Mouse (Mus musculus) limb, embryonic 15.5 days (tissue): ENCODE measurements around the gene E2f7. TPM values are rescaled to one million over a fixed set of nuclear protein-coding genes. Genes with fewer than 3 reads are reported as not detected.

Experiments
- ATAC-seq: fragments of 200-750 bp; cut with Nextera tagmentation; 2 replicates; pipeline ENCODE4 v1.8.0; 2017; ENCODE audit warnings: low read depth, moderate TSS enrichment; ENCODE audit not compliant: insufficient number of reproducible peaks, low FRiP score, low TSS enrichment
- H3K27ac ChIP-seq: fragments of 300-500 bp; sonication (generic); 2 replicates; pipeline ENCODE4 v1.5.1; 2015; ENCODE audit warnings: moderate library complexity, mild to moderate bottlenecking, inconsistent platforms
- H3K27me3 ChIP-seq: fragments of 300-500 bp; sonication (generic); 2 replicates; pipeline ENCODE4 v1.6.1; 2015; ENCODE audit warnings: inconsistent platforms
- H3K36me3 ChIP-seq: fragments of 300-500 bp; sonication (generic); 2 replicates; pipeline ENCODE4 v1.6.1; 2015; ENCODE audit warnings: inconsistent platforms
- H3K4me1 ChIP-seq: fragments of 300-500 bp; sonication (generic); 2 replicates; pipeline ENCODE4 v1.6.1; 2015; ENCODE audit warnings: inconsistent platforms
- H3K4me2 ChIP-seq: fragments of 300-500 bp; sonication (generic); 2 replicates; pipeline ENCODE4 v1.6.1; 2015; ENCODE audit warnings: mild to moderate bottlenecking, inconsistent platforms
- H3K4me3 ChIP-seq: fragments of 300-500 bp; sonication (generic); 2 replicates; pipeline ENCODE4 v1.5.1; 2015; ENCODE audit warnings: mild to moderate bottlenecking, inconsistent platforms
- H3K9ac ChIP-seq: fragments of 300-500 bp; sonication (generic); 2 replicates; pipeline ENCODE4 v1.6.1; 2015; ENCODE audit warnings: inconsistent platforms
- H3K9me3 ChIP-seq: fragments of 300-500 bp; sonication (generic); 2 replicates; pipeline ENCODE4 v1.6.1; 2016; ENCODE audit warnings: inconsistent platforms
- WGBS: fragments of 180-500 bp; shearing (Covaris S2); methylation state at CpG from one replicate; pipeline ENCODE4 v1.1.7; 2015; 5-methylcytosine and 5-hydroxymethylcytosine counted together
- polyA plus RNA-seq: library from polyadenylated mRNA; unstranded; fragments of >200 nt; fragmentation: Nextera tagmentation; extraction: Ambion mirVana; gene quantifications from 2 replicates; pipeline ENCODE4 v1.2.1, GENCODE M21; 2015

The E2f7 gene
- polyA plus RNA-seq, 1 experiment from 2014 or later: 21.7 TPM

GRCm38 (mm10) chr10:110811209-110811861, 66.1 kb downstream of the E2f7 start:
- Histone ChIP-seq H3K9me3 (no peaks in the 10 kb centered on the region), H3K9ac (no peak overlapping the region), H3K27me3 (no peaks in the 10 kb centered on the region), H3K27ac (no peak overlapping the region), H3K4me1 (peaks cover 1% of the 10 kb centered on the region), H3K4me3 (no peak overlapping the region), H3K4me2 (no peak overlapping the region), H3K36me3 (no peaks in the 10 kb centered on the region)
- WGBS: 48% methylated on average over 10 of the region's 10 CpGs
- no peak for ATAC-seq

DNA sequence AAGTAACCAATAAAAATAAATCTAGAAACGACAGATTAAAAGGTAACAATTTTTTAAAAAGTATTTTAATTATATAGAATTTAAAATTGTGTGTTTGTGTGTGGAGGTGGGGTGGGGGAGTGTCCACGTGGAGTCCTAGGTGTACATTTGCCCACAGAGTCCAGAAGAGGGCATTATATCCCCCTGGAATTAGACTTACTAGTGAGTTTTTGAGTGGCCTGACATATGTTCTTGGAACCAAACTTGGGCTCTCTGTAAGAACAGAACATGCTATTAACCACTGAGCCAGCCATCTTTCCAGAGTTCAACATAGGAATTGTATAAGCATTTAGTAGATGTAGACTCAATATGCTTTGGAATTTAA, 66.6 kb downstream of the E2f7 start:
- H3K27ac ChIP-seq: no peak overlapping the region

GRCm38 (mm10) chr10:110821139-110821538, 75.9 kb downstream of the E2f7 start:
- no peaks in the 10 kb centered on the region for H3K9me3 ChIP-seq
- H3K9ac ChIP-seq: no peak overlapping the region
- no peak for ATAC-seq
- H3K4me3 ChIP-seq: no peak overlapping the region
- H3K4me2 ChIP-seq: no peak overlapping the region
- H3K27me3 ChIP-seq: no peaks in the 10 kb centered on the region
- no peaks in the 10 kb centered on the region for H3K36me3 ChIP-seq
- no peak overlapping the region for H3K27ac ChIP-seq
- 70% methylated on average over 11 of the region's 11 CpGs for WGBS
- no peaks in the 10 kb centered on the region for H3K4me1 ChIP-seq

More for the DNA sequence above, 66.6 kb downstream of the E2f7 start:
- Histone ChIP-seq H3K4me3 (no peak overlapping the region), H3K9me3 (no peaks in the 10 kb centered on the region), H3K4me1 (no peaks in the 10 kb centered on the region), H3K27me3 (no peaks in the 10 kb centered on the region), H3K9ac (no peak overlapping the region), H3K4me2 (no peak overlapping the region), H3K36me3 (no peaks in the 10 kb centered on the region)
- ATAC-seq: no peak
- 32% methylated on average over 2 of the region's 2 CpGs for WGBS

GRCm38 (mm10) chr10:110821692-110822091, 76.5 kb downstream of the E2f7 start:
- Histone ChIP-seq H3K27me3 (no peaks in the 10 kb centered on the region), H3K9me3 (no peaks in the 10 kb centered on the region), H3K9ac (no peak overlapping the region), H3K27ac (no peak overlapping the region), H3K36me3 (no peaks in the 10 kb centered on the region), H3K4me2 (no peak overlapping the region), H3K4me3 (no peak overlapping the region), H3K4me1 (no peaks in the 10 kb centered on the region)
- 43% methylated on average over 3 of the region's 3 CpGs for WGBS
- no peak for ATAC-seq

DNA sequence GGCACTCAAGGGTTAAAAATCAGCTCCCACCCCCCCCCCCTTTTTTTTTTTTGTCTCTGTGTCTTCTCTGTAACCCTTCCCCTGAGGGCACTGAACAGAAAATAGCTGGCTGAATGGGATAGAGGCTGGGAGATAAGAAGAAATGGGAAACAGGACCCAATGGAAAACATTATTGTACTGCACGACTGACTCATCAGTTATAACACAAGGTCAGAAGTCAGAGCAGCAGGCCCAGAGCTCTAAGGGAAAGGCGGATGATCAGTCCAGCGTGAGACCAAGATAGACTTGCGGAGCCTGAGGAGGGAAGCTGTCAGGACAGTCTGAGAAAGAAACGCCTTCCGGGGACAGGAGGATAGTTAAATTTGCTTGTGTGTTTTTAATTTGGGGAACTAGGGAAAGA, 87.1 kb downstream of the E2f7 start:
- H3K9me3 ChIP-seq: no peaks in the 10 kb centered on the region
- 27% methylated on average over 6 of the region's 6 CpGs for WGBS
- no peaks in the 10 kb centered on the region for H3K36me3 ChIP-seq
- no peak for ATAC-seq
- H3K4me3 ChIP-seq: no peak overlapping the region
- H3K27me3 ChIP-seq: no peaks in the 10 kb centered on the region
- H3K4me2 ChIP-seq: no peak overlapping the region
- no peak overlapping the region for H3K9ac ChIP-seq
- no peak overlapping the region for H3K27ac ChIP-seq
- H3K4me1 ChIP-seq: no peaks in the 10 kb centered on the region

DNA sequence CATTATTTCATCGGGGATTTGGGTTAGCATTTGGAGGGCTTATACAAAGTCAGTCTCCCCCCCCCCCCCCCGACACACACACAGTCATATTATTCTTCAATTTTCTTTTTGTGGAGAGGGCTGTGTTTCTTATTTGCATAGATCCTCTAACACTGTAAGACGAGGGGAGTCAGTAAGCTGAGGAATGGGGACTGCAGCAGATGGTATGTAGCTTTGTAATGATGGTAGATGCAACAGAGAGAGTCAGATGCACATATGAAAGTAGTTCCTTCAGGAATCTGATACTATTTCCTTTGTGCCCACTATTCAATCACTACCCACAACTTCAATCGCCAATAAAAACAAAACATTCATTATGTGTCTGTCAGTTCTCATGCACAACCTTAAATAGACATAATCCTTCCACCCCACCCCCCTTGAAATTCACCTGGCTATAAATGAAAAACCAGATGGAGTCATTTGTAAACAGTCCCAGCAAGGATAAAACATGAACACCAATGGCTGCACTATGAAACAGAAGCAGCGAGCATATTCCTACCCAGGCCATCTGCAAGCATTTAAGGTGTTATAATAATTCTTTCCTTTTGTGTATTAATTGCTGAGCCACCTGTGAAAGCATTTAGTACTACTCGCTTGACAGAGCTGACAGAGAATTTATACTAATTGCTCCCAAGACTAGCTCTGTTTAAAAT, 90.0 kb downstream of the E2f7 start:
- Histone ChIP-seq H3K4me2 (no peak overlapping the region), H3K9me3 (no peaks in the 10 kb centered on the region), H3K27ac (no peak overlapping the region), H3K4me1 (no peaks in the 10 kb centered on the region), H3K9ac (no peak overlapping the region), H3K36me3 (no peaks in the 10 kb centered on the region), H3K27me3 (no peaks in the 10 kb centered on the region), H3K4me3 (no peak overlapping the region)
- 29% methylated on average over 6 of the region's 6 CpGs for WGBS
- no peak for ATAC-seq

Other genes with a start within 250 kb of the E2f7 start
- gene Csrp2, start 174.3 kb downstream of the E2f7 start, polyA plus RNA-seq: 130 TPM in 2 replicates